Mouse (Mus musculus) CD4-positive, CD25-positive, alpha-beta regulatory T cell, adult 4 months (primary cell): Measurements from ENCODE around the gene 4632433K11Rik. TPM values are rescaled to one million over a fixed set of nuclear protein-coding genes. Genes with fewer than 3 reads are reported as not detected.
"Not testable (repeated sequence)": the region's sequence is repeated elsewhere in the genome, so short reads cannot be mapped to it uniquely, and the experiment has no call there.

Experiments
- ATAC-seq: one replicate; pipeline ENCODE4 v1.8.0; 2017
- polyA plus RNA-seq, 2 experiments: library from polyadenylated mRNA; unstranded; fragments of 100-300 nt; shearing (Covaris generic); gene quantifications; one replicate each; pipeline ENCODE4 v1.2.1; 2017

The 4632433K11Rik gene
- not detected for polyA plus RNA-seq

DNA sequence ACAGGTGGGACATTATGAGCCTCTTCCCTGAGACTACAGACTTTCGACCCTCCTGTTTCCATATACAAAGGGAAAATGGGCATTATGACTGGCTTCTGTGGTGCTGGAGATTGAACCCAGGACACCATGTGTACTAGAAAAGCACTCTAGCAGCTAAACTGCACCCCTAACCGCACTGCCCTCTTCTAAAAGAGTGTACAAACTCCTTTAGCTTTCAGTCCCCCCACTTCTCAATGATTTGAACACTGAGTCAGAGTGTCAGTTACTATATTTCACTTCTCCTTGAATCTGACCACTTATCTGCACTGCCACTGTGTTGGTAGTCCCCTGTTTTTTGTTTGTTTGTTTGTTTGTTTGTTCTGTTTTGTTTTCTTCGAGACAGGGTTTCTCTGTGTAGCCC lies at the start of gene 4632433K11Rik:
4632433K11Rik (plus strand) TSS at position 301 of the 400 bp plus-strand sequence.
- ATAC-seq = no peak

GRCm38 (mm10) chr7:4988250-4988649 lies 45.7 kb upstream of the 4632433K11Rik start:
- no peak for ATAC-seq

GRCm38 (mm10) chr7:4993347-4993998 lies 40.4 kb upstream of the 4632433K11Rik start:
- no peak for ATAC-seq

DNA sequence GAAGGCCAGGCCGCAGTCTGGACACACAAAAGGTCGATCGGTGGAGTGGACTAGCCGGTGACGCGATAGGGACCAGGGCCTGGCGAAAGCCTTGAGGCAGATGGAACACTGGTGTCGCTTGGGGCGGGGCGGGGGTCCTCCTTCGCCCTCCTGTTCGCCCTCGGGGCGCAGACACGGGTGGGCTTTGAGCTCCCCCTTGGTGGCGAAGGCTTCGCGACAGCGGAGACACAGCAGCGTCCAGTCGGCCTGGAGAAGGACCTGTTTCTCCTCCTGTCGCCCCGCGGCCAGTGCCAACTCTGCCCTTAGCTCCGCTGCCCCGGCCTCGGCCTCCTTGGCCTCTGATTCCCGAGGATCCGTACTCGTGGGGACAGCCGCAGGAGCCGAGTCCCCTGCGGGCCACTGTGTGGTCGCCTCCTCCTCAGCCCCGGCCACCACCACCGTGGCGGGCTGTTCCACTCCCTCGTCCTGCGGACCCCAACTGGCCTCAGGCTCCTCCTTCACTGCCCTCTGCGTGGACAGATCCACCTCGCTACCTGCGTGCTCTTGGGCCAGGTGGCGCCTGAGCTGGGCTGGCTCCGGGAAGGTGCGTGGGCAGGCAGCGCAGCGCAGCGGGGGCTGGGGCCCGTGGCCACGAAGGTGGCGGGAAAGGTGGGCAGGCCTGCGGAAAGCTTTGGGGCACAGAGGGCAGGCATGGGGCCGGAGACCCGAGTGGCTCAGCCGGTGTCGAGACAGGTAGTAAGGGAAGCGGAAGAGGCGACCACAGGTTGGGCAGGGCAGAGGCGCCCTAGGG lies 39.7 kb upstream of the 4632433K11Rik start:
- ATAC-seq = no peak

DNA sequence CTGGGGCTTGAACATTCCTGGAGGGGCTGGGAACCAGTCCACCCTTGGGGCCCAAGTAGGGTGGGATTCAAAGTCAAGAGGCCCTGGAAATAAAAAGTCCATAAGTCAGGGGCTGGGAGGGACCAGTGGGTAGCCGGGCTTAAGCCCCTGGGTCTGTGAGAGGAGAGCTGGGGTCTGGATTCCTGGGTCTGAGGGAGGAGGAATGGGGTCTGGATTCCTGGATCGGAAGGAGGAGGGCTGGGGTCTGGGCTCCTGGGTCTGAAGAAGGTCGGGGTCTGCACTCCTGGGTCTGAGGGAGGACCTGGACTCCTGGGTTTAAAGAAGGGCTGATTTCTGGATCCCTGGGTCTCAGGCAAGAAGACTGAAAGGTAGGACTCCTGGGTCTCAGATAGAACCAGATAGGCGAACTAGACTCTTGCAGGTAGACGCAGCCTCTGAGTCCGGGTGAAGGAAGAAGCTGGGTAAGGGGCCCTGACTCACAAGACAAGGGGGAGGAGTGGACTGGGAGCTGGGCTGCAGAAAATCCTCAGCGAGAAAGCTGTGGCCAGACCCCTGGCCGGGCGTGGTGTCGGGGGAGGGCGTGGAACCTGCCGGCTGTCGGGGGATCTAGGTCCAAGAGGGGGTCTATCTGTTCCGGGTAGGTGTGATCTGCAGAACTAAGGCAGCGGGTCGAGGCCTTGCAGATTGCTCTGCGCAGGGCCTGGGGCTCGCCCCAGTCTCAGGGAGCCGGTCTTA lies 38.5 kb upstream of the 4632433K11Rik start:
- peak; percentile 8 for ATAC-seq

DNA sequence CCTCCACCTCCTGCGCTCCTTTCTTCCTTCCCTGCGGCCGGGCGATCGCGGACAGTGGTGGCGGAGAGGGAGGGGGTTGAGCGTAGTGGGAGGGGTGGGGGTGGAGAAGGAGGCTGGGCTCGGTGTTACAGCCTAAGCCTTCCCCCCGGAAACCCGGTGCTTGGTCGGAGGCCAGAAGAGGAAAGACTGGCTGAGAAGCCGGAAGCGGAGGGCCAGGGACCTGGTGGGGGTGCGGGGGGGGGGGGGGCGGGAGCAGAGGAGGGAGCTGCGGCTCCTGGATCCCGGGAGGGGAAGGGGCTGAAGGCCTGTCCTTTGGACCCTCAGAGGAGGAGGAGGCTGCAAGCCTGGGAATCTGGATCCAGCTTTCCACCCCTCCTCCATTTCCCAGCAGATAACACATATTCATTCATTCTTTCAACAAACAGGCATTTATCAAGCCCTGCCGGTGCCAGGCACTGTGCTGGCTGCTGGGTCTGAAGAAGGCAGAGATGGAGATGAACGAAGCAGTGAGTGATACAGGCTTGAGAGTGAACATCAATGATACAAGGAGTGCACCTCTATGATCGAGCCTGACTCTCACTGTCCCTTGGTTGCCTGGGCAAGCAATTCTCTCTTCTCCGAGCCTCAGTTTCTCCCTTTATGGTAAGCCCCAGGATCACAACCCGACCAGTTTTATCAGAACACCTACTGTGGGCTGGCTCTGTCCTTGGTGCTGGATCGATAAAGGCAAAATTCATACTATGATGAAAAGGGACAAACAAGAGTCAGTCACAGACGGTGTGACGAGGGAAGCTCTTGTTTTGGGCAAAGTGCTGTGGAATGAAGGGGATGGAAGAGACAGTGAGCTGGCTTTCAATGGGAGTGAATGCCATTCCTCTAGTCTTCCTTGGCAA lies 37.7 kb upstream of the 4632433K11Rik start, which contains the start of gene Zfp579:
Zfp579 (minus strand) TSS at position 156 of the 893 bp plus-strand sequence.
- ATAC-seq = peak; percentile 80

- no peak for ATAC-seq
Observed at GRCm38 (mm10) chr7:4996934-4997333, 37.0 kb upstream of the 4632433K11Rik start.

GRCm38 (mm10) chr7:4999876-5000275 lies 34.0 kb upstream of the 4632433K11Rik start:
- ATAC-seq = peak; percentile 52

DNA sequence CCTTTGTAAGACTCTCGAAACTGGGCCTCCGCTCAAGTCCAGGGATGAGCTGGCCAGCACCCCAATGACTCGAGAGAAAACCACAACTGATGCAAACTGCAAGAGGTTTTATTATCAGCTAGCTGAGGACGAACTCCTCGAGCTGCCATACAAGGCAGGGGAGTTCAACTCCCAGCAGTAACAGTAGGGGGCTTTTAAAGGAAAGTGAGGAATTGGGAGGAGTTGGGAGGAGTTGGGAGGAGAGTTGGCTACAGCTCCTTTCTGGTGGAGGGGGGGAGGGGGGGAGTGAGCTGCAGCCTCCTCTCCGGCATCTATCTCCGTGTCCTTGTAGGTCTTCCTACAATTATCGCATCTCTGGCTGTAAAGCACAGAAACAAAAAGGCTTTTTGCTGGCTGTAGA lies 31.0 kb upstream of the 4632433K11Rik start:
- not testable (repeated sequence) for ATAC-seq

- no peak for ATAC-seq
Observed at GRCm38 (mm10) chr7:5008229-5008628, 25.7 kb upstream of the 4632433K11Rik start.

DNA sequence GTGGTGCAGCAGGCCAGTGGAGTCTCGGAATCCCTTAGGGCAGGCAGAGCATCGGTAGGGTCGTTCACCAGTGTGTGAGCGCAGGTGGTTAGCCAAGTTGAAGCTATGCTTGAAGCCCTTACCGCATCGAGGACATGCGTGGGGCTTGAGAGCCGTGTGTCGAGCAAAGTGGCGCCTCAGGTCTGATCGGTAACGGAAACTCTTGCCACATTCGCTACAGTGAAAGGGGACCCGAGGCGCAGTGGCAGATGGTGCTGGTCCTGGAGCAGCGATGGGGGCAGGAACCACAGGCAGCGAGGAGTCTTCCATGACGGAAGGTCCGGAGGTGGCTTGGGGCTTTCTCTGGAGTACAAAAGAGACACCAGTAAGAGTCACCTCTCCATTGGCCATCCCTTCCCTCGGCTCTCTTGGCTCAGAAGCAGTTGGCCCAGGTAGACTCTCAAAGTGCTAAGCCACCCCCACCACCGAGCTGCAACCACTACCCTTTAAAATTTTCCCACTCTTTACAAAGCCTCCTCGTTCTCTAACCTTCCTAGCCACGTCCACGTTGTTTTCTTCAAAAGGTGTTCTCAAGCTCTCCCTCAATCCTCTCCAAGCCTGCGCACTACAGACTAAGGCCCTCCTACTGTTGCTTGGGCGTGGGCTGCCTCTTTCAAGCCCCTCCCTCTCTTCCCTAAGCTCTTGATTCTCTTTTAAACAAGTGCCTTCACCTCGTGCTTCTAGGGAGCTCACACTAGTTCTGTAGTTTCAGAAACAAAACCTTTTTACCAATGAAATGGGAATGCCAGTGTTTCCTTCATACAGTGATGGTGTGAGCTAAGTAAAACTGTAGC lies 21.0 kb upstream of the 4632433K11Rik start:
- ATAC-seq = no peak

DNA sequence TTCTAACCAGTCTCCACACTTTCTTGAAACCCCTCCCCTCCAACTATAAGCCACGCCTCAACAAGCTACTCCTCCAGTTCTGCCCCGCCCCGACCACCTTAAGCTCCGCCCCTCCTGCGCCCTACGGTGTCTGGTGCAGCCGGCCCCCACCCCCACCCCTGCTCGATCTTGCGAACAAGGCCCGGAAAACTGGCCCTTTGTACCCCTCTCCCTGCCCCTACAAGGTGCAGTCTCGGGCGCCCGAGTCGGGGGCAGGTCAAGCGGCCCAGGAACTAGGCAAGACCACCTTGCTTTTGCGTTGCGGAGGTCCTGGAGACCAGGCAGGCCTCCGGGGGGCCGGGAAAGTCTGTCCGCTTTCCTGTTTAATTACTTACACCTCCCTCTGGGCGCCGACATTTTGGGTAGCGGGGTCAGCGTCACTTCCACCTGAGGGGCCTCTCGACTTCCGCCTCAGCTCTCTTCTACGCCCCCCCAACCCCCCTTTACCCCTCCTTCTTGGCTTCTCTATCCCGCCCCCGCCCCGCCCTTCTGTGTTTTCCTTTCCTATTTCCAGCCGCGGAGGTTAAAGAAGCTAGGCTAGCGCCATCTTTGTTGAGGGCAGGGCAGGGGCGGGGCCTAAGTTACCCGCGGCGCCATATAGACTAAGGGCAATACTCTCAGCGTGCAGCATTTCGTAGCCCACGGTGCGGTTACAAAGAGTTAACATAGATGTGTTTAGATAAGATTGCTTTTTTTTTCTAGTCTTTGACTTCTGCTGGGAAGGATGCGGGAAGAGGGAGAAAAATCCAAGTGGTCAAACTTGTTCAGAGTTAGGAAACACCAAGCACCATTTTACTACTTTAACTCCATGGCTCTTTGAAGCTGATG lies 19.4 kb upstream of the 4632433K11Rik start, which contains the start of the genes Zfp524 and Fiz1:
Zfp524 (plus strand) TSS at position 165 of the 867 bp plus-strand sequence.
Fiz1 (minus strand) TSS at position 447 of the 867 bp plus-strand sequence.
- ATAC-seq = peak; percentile 74

DNA sequence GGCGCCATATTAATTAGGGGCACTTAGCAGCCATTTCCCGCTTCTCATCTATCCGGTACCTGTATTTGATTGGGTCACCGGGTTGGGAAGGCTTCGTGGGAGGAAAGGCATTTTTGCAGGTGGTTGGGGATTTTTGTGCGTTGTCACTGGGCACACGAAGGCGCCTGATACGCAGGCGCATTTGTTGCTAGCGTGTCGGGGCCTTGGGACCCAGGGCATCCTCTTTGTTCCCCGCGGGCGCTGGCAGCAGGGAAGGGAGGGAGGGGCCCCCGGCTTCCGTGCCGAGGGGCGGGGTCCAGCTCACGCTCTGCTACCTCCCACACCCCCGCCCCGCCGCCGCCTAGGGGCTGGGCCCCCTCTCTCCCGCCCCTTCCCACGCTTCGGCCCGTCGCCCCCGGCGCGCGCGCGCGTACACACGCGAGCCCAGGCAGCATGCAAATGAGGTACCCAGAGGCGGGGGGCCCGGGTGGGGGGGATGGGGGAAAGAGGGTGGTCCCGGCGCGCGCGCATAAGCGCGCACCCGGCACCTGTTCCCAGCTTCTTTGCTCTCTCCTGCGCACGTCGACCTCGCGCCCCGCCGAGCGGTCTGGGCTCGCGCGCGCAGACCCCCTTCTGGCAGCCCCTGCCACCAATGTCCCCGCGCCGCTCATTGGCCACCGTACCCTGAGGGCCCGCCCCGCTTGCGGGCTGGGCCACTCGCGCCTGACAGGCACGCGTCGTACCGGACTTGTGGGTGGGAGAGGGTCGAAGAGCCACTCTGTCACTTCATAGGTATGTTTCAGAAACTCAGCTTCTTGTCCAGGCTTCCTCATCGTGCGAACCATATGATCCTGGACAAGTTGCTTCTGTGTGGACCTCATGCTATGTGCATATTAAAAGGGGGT lies 18.6 kb upstream of the 4632433K11Rik start, which contains the start of gene Gm44973:
Gm44973 (plus strand) TSS at position 379 of the 884 bp plus-strand sequence.
- peak; percentile 77 for ATAC-seq

- no peak for ATAC-seq
Observed at GRCm38 (mm10) chr7:5016057-5016456, 17.9 kb upstream of the 4632433K11Rik start.

- no peak for ATAC-seq
Observed at GRCm38 (mm10) chr7:5016920-5017319, 17.0 kb upstream of the 4632433K11Rik start.

GRCm38 (mm10) chr7:5017352-5017751 lies 16.6 kb upstream of the 4632433K11Rik start:
- no peak for ATAC-seq

GRCm38 (mm10) chr7:5017931-5018330 lies 16.0 kb upstream of the 4632433K11Rik start:
- no peak for ATAC-seq

GRCm38 (mm10) chr7:5019576-5019975 lies 14.3 kb upstream of the 4632433K11Rik start:
- not testable (repeated sequence) for ATAC-seq
